Mouse (Mus musculus): ENCODE measurements around the gene Efna2. TPM values are rescaled to one million over a fixed set of nuclear protein-coding genes. Genes with fewer than 3 reads are reported as not detected.
"Not testable (repeated sequence)": the region's sequence is repeated elsewhere in the genome, so short reads cannot be mapped to it uniquely, and the experiment has no call there.

Gene Efna2
- polyA plus RNA-seq, 1 experiment from 2014 or later, result 63.1 TPM

DNA sequence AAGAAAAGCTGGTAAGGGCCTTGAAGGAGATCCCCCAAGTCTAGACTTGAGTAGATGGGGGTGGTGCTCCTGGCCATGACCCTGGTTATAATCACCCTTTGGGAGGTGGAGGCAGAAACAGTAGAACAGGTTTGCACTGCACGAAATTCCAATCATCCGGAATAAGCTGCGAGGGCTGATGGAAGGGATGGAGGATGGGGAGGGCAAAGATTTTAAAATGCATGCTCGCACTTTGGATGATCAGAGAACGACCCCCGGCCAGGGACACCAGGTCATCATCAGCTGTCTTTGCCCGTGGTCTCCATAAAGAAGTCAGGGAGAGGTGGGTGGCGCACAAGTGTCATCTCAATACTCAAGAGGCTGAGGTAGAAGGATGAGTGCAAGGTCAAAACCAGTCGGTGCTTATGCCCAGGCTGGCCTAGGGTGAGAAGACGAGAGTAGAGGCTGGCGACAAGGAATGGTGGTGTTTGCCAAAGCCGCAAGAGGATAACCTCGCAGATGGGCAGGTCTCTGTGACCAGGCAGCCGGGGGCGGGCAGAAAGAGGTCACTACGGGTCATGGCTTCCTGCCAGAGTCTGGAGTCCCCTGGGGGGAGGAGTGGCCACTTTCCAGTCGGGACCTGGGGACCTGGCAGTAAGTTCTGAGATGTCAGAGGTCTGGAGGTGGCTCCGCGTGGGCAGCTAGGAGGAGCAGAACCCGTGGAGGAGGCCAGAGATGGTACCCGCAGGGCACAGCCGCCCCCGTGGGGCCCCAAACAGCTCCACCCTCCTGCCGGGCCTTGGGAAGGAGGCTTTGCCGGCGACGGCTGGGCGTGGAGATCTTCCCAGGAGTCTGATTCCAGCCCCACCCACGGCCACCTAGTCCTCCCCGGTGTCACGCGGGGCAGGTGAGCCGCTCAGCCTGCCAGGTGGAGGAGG is 18.6 kb upstream of the Efna2 start:
- Histone ChIP-seq H3K4me3 (peak overlapping the region; percentile 47), H3K27ac (peak overlapping the region; percentile 87), H3K9me3 (replicated peaks) (no peaks in the 10 kb centered on the region), H3K36me3 (peaks cover 38% of the 10 kb centered on the region), H3K4me1 (peaks cover 98% of the 10 kb centered on the region), H3K27me3 (ENCODE audit: low read depth, poor library complexity, severe bottlenecking) (no peaks in the 10 kb centered on the region)
- peak; percentile 80 for DNase-seq (ENCODE audit: low spot score)
- WGBS, result under 1% methylated on average over 33 of the region's 33 CpGs

DNA sequence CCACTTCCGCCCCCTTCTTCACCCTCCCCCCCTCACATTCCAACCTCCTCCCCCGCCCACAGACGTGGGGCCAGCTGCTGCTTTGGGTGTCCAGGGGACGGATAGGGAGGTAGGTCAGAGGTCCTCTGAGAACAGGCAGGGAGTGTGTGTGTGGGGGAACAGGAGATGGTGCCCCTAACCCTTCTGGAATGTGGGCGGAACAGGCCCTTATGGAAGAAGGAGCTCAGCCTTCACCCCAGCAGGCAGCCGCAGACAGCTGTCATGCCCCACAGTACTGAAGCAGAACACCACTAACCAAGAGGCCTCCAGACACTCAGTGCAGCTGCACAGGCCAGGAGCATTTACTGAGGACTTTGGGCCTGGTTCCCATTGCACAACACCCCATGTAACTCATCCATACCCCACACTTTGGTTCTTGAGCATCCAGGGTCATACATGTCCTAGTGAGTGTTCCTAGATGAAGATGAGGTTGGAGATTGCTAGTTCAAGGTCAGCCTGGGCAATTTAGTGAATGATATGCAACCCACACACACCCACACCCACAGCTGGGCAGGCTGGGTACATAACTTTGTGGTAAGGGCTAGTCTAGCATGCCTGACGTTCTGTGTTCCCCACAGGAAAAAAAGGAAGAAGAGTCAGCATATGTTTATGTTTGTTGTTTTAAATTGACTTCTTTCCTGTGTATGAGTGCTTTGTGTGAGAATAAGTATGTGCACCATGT is 17.6 kb upstream of the Efna2 start:
- H3K4me3 ChIP-seq, result peak overlapping the region; percentile 47
- peaks cover 93% of the 10 kb centered on the region for H3K4me1 ChIP-seq
- H3K36me3 ChIP-seq, result peaks cover 28% of the 10 kb centered on the region
- H3K27me3 ChIP-seq (ENCODE audit: low read depth, poor library complexity, severe bottlenecking), result no peaks in the 10 kb centered on the region
- H3K9me3 ChIP-seq (replicated peaks), result no peaks in the 10 kb centered on the region
- DNase-seq (ENCODE audit: low spot score), result peak; percentile 71
- peak overlapping the region; percentile 87 for H3K27ac ChIP-seq
- 9% methylated on average over 7 of the region's 7 CpGs for WGBS

DNA sequence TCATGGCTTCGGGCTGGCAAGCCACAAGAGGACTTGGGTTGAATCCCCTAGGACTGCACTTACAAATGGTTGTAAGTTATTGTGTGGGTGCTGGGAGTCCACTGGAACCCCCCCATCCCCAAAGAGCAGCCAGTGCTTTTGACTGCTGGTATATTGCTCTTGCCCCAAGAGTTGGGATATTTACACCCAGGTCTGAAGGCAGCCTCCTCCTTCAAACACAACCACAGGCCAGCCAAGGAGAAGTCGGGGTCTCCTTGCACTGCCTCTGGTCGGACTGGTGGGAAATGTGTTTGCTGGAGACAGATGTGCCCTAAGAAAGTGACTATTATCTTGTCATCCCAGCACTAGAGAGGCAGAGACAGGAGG is 17.1 kb upstream of the Efna2 start:
- H3K4me1 ChIP-seq, result peaks cover 93% of the 10 kb centered on the region
- no peak for DNase-seq (ENCODE audit: low spot score)
- H3K9me3 ChIP-seq (replicated peaks), result no peaks in the 10 kb centered on the region
- 85% methylated on average over 3 of the region's 3 CpGs for WGBS
- no peaks in the 10 kb centered on the region for H3K27me3 ChIP-seq (ENCODE audit: low read depth, poor library complexity, severe bottlenecking)
- H3K4me3 ChIP-seq, result peak overlapping the region; percentile 20; the same call in 1 of the 2 replicates
- H3K27ac ChIP-seq, result peak overlapping the region; percentile 87
- H3K36me3 ChIP-seq, result peaks cover 23% of the 10 kb centered on the region

DNA sequence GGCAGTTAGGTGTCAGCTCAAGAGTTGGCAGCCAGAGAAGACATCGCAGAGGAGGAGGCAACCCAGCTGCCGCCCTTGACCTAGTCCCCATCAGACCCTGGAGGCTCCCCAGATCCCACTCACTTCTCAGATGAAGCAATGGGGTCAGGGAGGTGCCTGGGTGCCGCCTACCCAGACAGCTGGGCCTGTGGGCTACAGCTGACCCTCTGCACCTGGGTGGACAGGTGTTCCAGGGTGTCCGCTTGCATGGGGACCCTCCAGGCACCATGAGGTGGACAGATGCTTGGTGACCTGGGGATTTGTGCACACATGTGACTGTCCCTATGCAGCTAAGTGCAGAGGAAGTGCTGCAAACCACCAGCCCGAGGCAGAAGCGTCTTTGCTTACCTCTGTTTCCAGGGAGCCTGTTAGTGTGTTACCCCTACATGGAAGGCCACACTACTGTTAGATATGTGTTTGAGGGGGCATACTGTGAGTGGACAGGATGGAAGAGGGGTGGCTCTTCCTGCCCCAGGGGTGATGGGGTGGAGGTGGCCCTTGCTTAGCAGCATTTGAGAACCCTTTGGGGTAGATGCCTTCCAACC is 16.5 kb upstream of the Efna2 start:
- H3K36me3 ChIP-seq, result peaks cover 18% of the 10 kb centered on the region; the same call in 1 of the 2 replicates
- no peaks in the 10 kb centered on the region for H3K27me3 ChIP-seq (ENCODE audit: low read depth, poor library complexity, severe bottlenecking)
- no peaks in the 10 kb centered on the region for H3K9me3 ChIP-seq (replicated peaks)
- H3K27ac ChIP-seq, result peak overlapping the region; percentile 87
- no peak for DNase-seq (ENCODE audit: low spot score)
- 72% methylated on average over 6 of the region's 6 CpGs for WGBS
- peaks cover 91% of the 10 kb centered on the region for H3K4me1 ChIP-seq
- H3K4me3 ChIP-seq, result peak overlapping the region; percentile 20; the same call in 1 of the 2 replicates

DNA sequence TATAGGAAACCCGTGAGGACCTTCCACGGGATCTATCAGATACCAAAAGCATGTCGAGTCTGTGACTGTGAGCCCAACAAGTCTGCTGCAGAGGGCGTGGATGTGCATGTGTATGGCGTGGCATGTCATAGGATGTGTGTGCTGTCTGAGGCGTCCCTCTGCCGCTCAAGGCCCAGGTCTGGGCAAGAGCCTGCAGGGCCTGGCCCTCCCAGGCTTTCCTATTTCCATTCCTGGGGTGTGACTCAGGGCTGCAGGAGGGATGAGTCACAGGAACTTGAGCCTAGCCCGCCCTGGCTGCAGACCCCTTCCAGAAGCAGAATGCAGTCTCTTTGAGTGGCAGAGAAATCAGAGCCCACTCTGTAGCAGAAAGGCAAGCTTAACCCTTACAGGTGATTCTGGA is 15.6 kb upstream of the Efna2 start:
- Histone ChIP-seq H3K27me3 (ENCODE audit: low read depth, poor library complexity, severe bottlenecking) (no peaks in the 10 kb centered on the region), H3K27ac (no peak overlapping the region), H3K4me3 (peak overlapping the region; percentile 48), H3K9me3 (replicated peaks) (no peaks in the 10 kb centered on the region), H3K36me3 (peaks cover 10% of the 10 kb centered on the region; the same call in 1 of the 2 replicates), H3K4me1 (peaks cover 86% of the 10 kb centered on the region)
- DNase-seq (ENCODE audit: low spot score), result no peak
- 76% methylated on average over 8 of the region's 8 CpGs for WGBS

DNA sequence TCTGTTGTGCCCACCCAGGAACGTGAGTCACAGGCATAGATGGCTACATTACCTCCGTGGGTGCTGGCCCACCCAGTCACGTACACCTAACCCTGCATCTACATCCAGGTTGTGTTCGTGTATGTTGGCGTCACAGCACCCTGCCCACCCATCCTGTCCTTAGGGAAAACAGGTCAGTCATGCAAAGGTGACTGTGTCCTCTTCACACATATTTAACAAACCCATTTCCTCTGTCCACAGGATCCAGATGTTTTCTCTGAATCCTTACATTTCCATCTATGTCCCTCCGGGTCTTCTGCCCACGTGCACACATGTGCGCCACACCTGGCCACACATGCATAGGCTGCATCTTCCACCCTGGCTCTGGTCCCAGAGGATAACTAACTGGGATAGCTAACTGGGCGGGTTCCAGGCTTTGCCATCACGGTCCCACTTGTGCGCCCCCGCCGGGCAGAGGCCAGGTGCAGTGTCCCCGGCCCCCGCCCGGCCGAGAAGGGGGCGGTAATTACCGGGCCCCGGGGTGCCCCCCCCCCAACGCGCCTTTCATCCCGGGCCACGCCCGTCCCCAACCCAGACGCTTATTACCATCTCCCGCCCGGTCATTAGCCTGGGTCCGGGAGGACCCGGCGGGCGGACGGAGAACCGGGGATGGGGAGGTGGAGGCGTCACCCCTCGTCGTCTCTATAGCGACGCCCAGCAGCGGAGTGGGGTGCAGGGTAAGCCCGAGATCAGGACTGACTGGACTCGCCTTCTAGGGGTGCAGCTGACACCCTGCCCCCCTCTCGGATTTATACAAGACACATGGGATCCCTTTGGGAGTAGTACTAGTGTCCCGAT is 14.9 kb upstream of the Efna2 start:
- H3K4me1 ChIP-seq, result peaks cover 85% of the 10 kb centered on the region
- H3K9me3 ChIP-seq (replicated peaks), result no peaks in the 10 kb centered on the region
- WGBS, result 10% methylated on average over 44 of the region's 44 CpGs
- peaks cover 8% of the 10 kb centered on the region for H3K36me3 ChIP-seq
- H3K27ac ChIP-seq, result peak overlapping the region; percentile 61
- no peaks in the 10 kb centered on the region for H3K27me3 ChIP-seq (ENCODE audit: low read depth, poor library complexity, severe bottlenecking)
- no peak for DNase-seq (ENCODE audit: low spot score)
- H3K4me3 ChIP-seq, result peak overlapping the region; percentile 48

DNA sequence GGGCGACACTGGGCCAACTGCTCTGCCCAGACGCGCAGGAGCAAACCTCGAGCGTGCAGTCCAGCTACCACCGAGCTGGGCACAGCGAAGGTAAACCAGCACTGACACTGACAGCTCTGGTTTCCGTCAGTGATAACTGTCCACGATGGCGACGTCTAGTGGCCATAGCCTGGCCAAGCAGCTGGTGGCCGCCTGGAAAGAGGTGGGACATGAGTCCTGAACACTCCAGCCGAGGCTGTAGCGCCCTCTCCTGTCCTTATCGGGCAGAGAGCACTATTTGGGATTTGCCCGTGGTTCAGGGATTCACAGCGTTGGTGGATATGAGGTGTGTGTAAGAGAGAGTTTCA is 14.3 kb upstream of the Efna2 start:
- under 1% methylated on average over 17 of the region's 17 CpGs for WGBS
- H3K9me3 ChIP-seq (replicated peaks), result no peaks in the 10 kb centered on the region
- H3K4me1 ChIP-seq, result peaks cover 82% of the 10 kb centered on the region

DNA sequence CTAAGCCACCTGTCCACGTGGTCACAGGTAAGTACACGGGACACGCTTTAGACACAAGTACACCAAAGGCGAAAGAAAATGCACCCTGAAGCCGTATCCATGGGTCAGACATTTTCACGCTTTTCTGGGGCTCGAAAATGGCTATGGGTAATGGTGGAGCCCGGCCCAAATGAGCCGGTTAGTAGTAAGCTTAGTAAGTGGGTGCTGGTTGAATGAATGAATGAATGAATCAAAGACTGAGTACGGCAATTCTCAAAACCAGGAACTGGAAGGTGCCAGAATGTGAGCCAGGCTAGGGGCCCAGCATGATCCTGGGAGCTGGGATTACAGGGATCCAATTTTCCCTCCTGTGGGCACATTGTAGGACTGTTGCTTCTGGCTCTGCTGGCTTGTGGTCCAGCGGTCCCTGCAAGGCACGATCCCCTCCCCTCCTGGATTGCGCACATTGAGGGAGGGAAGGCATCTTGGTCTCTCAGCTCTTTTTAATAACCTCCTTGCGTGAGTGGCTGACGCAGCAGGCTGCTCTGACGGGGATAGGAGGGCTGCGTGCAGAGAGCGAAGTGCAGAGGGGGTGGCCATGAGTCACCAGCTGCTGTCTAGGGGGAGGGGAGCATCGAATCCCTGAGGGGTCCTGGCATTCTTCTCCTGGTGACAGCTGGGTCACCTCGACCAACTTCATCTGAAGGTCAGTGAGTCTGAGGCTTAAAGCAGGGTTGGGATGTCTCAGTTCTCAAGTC is 13.7 kb upstream of the Efna2 start, which contains the start of gene Cirbp:
Cirbp (plus strand) TSS at position 594 of the 737 bp plus-strand sequence.
- Histone ChIP-seq H3K4me3 (peak within 1 kb of the TSS; percentile 96), H3K27me3 (ENCODE audit: low read depth, poor library complexity, severe bottlenecking) (no peaks in the 10 kb centered on the region), H3K9me3 (replicated peaks) (no peaks in the 10 kb centered on the region), H3K36me3 (peaks cover 15% of the 10 kb centered on the region), H3K4me1 (peaks cover 79% of the 10 kb centered on the region), H3K27ac (peak within 1 kb of the TSS; percentile 100)
- no peak for DNase-seq (ENCODE audit: low spot score)
- 17% methylated on average over 20 of the region's 20 CpGs for WGBS

More for the DNA sequence above, 14.3 kb upstream of the Efna2 start:
- H3K36me3 ChIP-seq, result peaks cover 11% of the 10 kb centered on the region
- peak; percentile 95 for DNase-seq (ENCODE audit: low spot score)
- no peaks in the 10 kb centered on the region for H3K27me3 ChIP-seq (ENCODE audit: low read depth, poor library complexity, severe bottlenecking)
- peak overlapping the region; percentile 61 for H3K27ac ChIP-seq
- H3K4me3 ChIP-seq, result peak overlapping the region; percentile 48

DNA sequence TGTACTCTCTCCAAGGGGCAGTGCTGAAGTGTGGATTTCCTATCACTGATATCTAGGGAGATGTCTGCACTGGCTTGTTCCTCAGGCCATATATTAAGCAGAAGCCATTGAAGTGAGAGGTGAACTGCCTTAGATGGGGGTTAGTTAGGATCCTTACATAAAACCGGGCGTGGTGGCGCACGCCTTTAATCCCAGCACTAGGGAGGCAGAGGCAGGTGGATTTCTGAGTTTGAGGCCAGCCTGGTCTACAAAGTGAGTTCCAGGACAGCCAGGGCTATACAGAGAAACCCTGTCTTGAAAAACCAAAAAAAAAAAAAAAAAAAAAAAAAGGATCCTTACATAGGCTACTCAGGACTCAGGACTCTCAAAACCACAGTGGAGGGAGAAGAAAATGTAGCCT is 13.1 kb upstream of the Efna2 start:
- peak overlapping the region; percentile 61 for H3K27ac ChIP-seq

DNA sequence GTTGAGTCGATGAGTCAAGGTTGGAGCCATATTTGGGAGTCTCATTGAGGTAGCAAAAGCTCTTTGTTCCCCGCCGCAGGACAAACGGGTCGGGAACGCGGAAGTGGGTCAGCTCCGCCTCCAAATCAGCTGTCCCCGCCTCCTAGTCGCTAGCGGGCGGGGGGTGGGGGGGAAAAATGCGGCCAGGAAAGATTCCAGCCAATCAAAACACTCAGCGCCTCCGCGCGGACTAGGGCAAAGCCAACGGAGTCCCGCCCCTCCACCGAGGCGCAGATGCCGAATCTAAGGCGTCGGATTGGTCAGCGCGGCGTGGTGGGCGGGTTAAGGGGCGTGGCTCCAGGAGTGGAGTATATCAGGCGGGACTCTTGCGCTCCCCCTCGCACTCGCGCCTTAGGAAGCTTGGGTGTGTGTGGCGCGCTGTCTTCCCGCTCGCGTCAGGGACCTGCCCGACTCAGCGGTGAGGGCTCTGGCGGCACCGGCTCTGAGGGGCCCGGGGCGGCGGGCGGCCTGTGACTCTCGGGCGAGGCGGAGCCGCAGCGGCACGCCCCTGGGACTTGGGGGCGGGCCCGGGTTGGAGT is 11.7 kb upstream of the Efna2 start:
- peak; percentile 99 for DNase-seq (ENCODE audit: low spot score)
- Histone ChIP-seq H3K4me1 (peaks cover 71% of the 10 kb centered on the region), H3K36me3 (peaks cover 35% of the 10 kb centered on the region), H3K9me3 (replicated peaks) (no peaks in the 10 kb centered on the region), H3K27me3 (ENCODE audit: low read depth, poor library complexity, severe bottlenecking) (no peaks in the 10 kb centered on the region), H3K27ac (peak overlapping the region; percentile 100), H3K4me3 (peak overlapping the region; percentile 96)
- WGBS, result under 1% methylated on average over 55 of the region's 55 CpGs

More for the DNA sequence above, 13.1 kb upstream of the Efna2 start:
- 81% methylated on average over 4 of the region's 4 CpGs for WGBS
- Histone ChIP-seq H3K36me3 (peaks cover 21% of the 10 kb centered on the region), H3K4me3 (peak overlapping the region; percentile 48; the same call in 1 of the 2 replicates), H3K4me1 (peaks cover 74% of the 10 kb centered on the region)
- H3K9me3 ChIP-seq (replicated peaks); H3K27me3 ChIP-seq (ENCODE audit: low read depth, poor library complexity, severe bottlenecking); DNase-seq (ENCODE audit: low spot score): not testable (repeated sequence)

DNA sequence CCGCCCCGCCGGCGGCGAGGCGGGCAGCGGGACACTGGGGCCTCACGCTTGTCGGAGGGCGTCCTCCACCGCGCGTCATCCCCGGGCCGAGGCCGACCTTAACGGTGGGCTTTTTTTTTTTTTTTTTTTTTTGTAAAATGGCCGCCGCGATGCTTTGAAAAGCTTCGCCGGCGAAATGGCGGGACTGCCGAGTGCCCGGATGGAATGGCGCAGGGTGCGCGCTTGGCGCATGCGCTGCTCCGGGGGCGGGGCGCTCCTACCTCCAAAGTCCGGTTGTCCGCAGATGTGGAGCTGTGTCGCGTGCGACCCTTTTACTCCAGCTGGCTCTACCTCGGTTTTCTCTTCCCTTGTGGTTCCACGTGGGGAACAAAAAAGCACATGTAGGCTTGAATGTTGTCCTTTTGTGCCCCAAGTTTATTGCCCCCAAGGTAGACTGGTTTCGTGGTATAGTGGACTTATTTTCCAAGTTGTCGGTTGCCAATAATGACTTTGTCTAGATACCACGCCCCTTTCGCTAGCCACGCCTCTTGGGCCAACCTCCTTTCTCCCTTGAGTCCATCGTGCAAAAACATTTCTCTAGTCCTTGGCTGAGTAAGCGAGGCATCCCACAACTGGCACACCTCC is 11.1 kb upstream of the Efna2 start:
- Histone ChIP-seq H3K27me3 (ENCODE audit: low read depth, poor library complexity, severe bottlenecking) (no peaks in the 10 kb centered on the region), H3K4me1 (peaks cover 68% of the 10 kb centered on the region), H3K36me3 (peaks cover 36% of the 10 kb centered on the region), H3K4me3 (peak overlapping the region; percentile 96), H3K27ac (peak overlapping the region; percentile 100), H3K9me3 (replicated peaks) (no peaks in the 10 kb centered on the region)
- WGBS, result under 1% methylated on average over 48 of the region's 48 CpGs
- peak; percentile 99 for DNase-seq (ENCODE audit: low spot score)
